Mouse (Mus musculus) bone marrow macrophage, adult 2 months (primary cell): ENCODE results near the gene Scgb3a1.

Experiments used
- CTCF ChIP-seq: IDR thresholded peaks from 2 replicates; pipeline ENCODE4 v1.5.1; 2012; ENCODE audit warnings: low read depth, mild to moderate bottlenecking, low read length, moderate library complexity
- POLR2A ChIP-seq: IDR thresholded peaks from 2 replicates; pipeline ENCODE4 v1.6.1; 2012; ENCODE audit warnings: mild to moderate bottlenecking, low read depth, low read length, borderline replicate concordance

- TF ChIP-seq CTCF (no peak), POLR2A (no peak)
These were observed 32.3 kb downstream of the Scgb3a1 start for GRCm38 (mm10) chr11:49695695-49696094.
